Mouse (Mus musculus) layer of hippocampus, postnatal 14 days (tissue): Measurements from ENCODE around the gene Klhl33. TPM values are rescaled to one million over a fixed set of nuclear protein-coding genes. Genes with fewer than 3 reads are reported as not detected.

ENCODE experiments used
- DNase-seq, 2 experiments: peaks; one replicate each; pipeline ENCODE4 v3.0.0; 2021 to 2022; ENCODE audit warnings: low spot score in 2 of 2, mixed read lengths in 1 of 2
- total RNA-seq, 2 experiments: library from RNA; stranded (reverse); gene quantifications; 2 replicates each; pipeline ENCODE4 v1.2.3; 2021

Gene Klhl33
- total RNA-seq, 2 experiments from 2014 or later = 2.4 to 2.5 TPM

GRCm38 (mm10) chr14:50862641-50863040, 34.7 kb downstream of the Klhl33 start:
- DNase-seq = no peak

DNA sequence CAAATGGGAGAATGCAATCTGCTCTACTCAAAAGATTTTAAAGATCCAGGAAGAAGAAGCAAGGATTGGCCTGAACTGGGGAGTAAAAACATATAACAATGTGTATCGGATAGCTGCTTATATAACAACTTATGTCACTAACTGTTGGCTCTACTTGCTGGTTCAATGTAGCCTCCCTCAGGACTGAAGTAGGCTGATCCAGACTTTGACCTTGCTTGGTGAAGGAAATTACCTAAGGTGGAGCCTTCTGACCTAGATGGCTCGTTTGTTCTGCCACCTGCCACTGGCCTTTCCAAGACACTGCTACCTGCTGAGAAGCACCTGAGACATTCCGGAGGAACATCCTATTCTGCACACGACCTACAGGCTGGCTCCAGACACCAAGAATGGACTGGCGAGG, 41.5 kb downstream of the Klhl33 start:
- no peak for DNase-seq

Other genes starting within 250 kb of the Klhl33 start
- gene Olfr747, start 204.3 kb downstream of the Klhl33 start, total RNA-seq = not detected
- not detected for gene Olfr748, start 190.1 kb downstream of the Klhl33 start, total RNA-seq
- not detected for gene Olfr749, start 152.4 kb downstream of the Klhl33 start, total RNA-seq
- 10 to 100 TPM; 66.0 to 67.9 TPM for gene Ttc5, start 112.0 kb downstream of the Klhl33 start, total RNA-seq
- gene Ccnb1ip1, start 89.8 kb downstream of the Klhl33 start, total RNA-seq = 1 to 10 TPM in 1 of 2 experiments, under 1 TPM in 1; 0.28 to 1.9 TPM
- gene Parp2, start 89.7 kb downstream of the Klhl33 start, total RNA-seq = 10 to 100 TPM; 21.6 to 30.1 TPM
- 1 to 10 TPM; 2.7 to 6.1 TPM for gene Tep1, start 26.9 kb downstream of the Klhl33 start, total RNA-seq
- gene Osgep, start 27.4 kb upstream of the Klhl33 start, total RNA-seq = 10 to 100 TPM; 30.9 to 42.8 TPM
- gene Apex1, start 27.5 kb upstream of the Klhl33 start, total RNA-seq = 10 to 100 TPM; 66.3 to 71.3 TPM
- 10 to 100 TPM; 77.4 to 86.4 TPM for gene Pip4p1, start 33.3 kb upstream of the Klhl33 start, total RNA-seq
- 10 to 100 TPM; 11.8 to 14.8 TPM for gene Pnp, start 33.6 kb upstream of the Klhl33 start, total RNA-seq
- 10 to 100 TPM; 11.5 to 20.3 TPM for gene Gm49342, start 47.0 kb upstream of the Klhl33 start, total RNA-seq
- under 1 TPM; 0.52 to 0.92 TPM for gene Pnp2, start 58.5 kb upstream of the Klhl33 start, total RNA-seq
- under 1 TPM; 0.24 to 0.35 TPM for gene Rnase10, start 110.2 kb upstream of the Klhl33 start, total RNA-seq
- gene Rnase9, start 144.4 kb upstream of the Klhl33 start, total RNA-seq = not detected
- not detected for gene Rnase11, start 152.7 kb upstream of the Klhl33 start, total RNA-seq
- gene Rnase12, start 160.2 kb upstream of the Klhl33 start, total RNA-seq = not detected
- not detected for gene Olfr750, start 176.9 kb upstream of the Klhl33 start, total RNA-seq
- 10 to 100 TPM; 19.8 to 20.8 TPM for gene Rnase4, start 193.6 kb upstream of the Klhl33 start, total RNA-seq
- gene Ang, start 193.6 kb upstream of the Klhl33 start, total RNA-seq = 1 to 10 TPM; 4.7 to 5.6 TPM
- gene Eddm3b, start 216.9 kb upstream of the Klhl33 start, total RNA-seq = not detected
- gene Rnase6, start 226.4 kb upstream of the Klhl33 start, total RNA-seq = under 1 TPM in 1 of 2 experiments, not detected in 1; 0.74 TPM
- gene Rnase1, start 249.3 kb upstream of the Klhl33 start, total RNA-seq = 1 to 10 TPM; 1.0 to 1.1 TPM